Mouse (Mus musculus): ENCODE data around the gene Rnase9. TPM values are rescaled to one million over a fixed set of nuclear protein-coding genes. Genes with fewer than 3 reads are reported as not detected.

Rnase9 gene
- total and polyA plus RNA-seq, 3 experiments = not detected

- TF ChIP-seq ZC3H11A (IDR thresholded peaks at IDR 0.05; ENCODE audit: low read depth, low read length) = no peak
- TF ChIP-seq UBTF (IDR thresholded peaks at IDR 0.05; ENCODE audit: low read depth, low read length) = no peak
- TF ChIP-seq SMC3 (IDR thresholded peaks at IDR 0.05; ENCODE audit: low read depth, low read length) = no peak
- TF ChIP-seq POLR2A (IDR thresholded peaks at IDR 0.05; ENCODE audit: low read depth, low read length) = no peak
- no peak for TF ChIP-seq EP300 (IDR thresholded peaks at IDR 0.05; ENCODE audit: low read length)
- TF ChIP-seq RCOR1 (conservative IDR thresholded peaks at IDR 0.05; ENCODE audit: low read depth, low read length) = no peak
- dilution Hi-C loops (cut with MboI; ENCODE audit: extremely low pct_ligation_motif_present, extremely low pct_unique_long_range_greater_than_20kb, low sequenced_read_pairs) = no loop called here
- Histone ChIP-seq H3K4me1 (ENCODE audit: control insufficient read depth in 1 of 2, insufficient read depth in 2 of 2) (peaks cover 4 to 5% of the 10 kb centered on the region in 2 experiments; a peak in 1 of 4 replicates), H3K4me2 (ENCODE audit: insufficient read depth, low read depth, poor library complexity, severe bottlenecking) (no peak within 1 kb of the TSS), H3K9ac (ENCODE audit: insufficient read depth, low read depth) (no peak within 1 kb of the TSS), H3K27me3 (replicated peaks) (peaks cover 14% of the 10 kb centered on the region), H3K27ac (ENCODE audit: insufficient read depth, low read depth) (no peak within 1 kb of the TSS), H3K36me3 (replicated peaks in 1 of 2; ENCODE audit: control insufficient read depth in 1 of 2, insufficient read depth in 1 of 2, low read length in 1 of 2) (no peaks in the 10 kb centered on the region), H3K4me3 (replicated peaks in 1 of 3; ENCODE audit: low read depth in 2 of 3, low read length in 2 of 3, poor library complexity in 1 of 3) (no peak within 1 kb of the TSS), H3K9me3 (replicated peaks; ENCODE audit: low read length) (no peaks in the 10 kb centered on the region), H3K79me2 (replicated peaks; ENCODE audit: control insufficient read depth, extremely low read depth, insufficient read depth, poor library complexity, severe bottlenecking) (no peaks in the 10 kb centered on the region)
- no peak for DNase-seq (ENCODE audit: extremely low read depth)
- in situ Hi-C loops (cut with MboI; ENCODE audit: low pct_ligation_motif_present, low pct_unique_long_range_greater_than_20kb, low sequenced_read_pairs) = no loop called here
Measured at GRCm38 (mm10) chr14:51074335-51074734, 32.7 kb upstream of the Rnase9 start, which contains the start of gene Olfr750. Gene Olfr750, minus strand, starts transcription at chr14:51074435.

DNA sequence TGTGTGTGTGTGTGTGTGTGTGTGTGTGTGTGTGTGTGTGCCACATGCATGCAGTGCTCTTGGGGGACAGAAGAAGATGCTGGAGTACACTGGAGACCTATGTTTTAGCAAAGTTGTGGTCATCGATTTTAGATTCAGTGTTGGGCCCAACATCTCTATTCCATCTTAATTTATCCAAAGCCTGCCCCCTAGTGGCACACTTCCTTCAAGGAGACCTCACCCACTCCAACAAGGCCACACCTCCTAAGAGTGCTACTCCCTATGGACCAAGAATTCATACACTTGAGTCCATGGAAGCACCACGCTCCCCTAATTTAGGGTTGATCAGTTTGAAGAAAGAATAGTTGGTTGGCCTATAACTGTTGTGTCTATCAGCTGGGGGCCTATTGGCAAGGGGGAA is 27.9 kb upstream of the Rnase9 start:
- Histone ChIP-seq H3K36me3 (replicated peaks in 1 of 2; ENCODE audit: control insufficient read depth in 1 of 2, insufficient read depth in 1 of 2, low read length in 1 of 2) (no peaks in the 10 kb centered on the region), H3K4me1 (ENCODE audit: control insufficient read depth in 1 of 2, insufficient read depth in 2 of 2) (peaks cover 5% of the 10 kb centered on the region in 2 experiments; a peak in 2 of 4 replicates), H3K27me3 (replicated peaks) (peaks cover 10% of the 10 kb centered on the region), H3K27ac (ENCODE audit: insufficient read depth, low read depth) (no peak overlapping the region), H3K9me3 (replicated peaks; ENCODE audit: low read length) (no peaks in the 10 kb centered on the region), H3K9ac (ENCODE audit: insufficient read depth, low read depth) (no peak overlapping the region), H3K4me2 (ENCODE audit: insufficient read depth, low read depth, poor library complexity, severe bottlenecking) (no peak overlapping the region), H3K4me3 (replicated peaks in 1 of 3; ENCODE audit: low read depth in 2 of 3, low read length in 2 of 3, poor library complexity in 1 of 3) (no peak overlapping the region), H3K79me2 (replicated peaks; ENCODE audit: control insufficient read depth, extremely low read depth, insufficient read depth, poor library complexity, severe bottlenecking) (no peaks in the 10 kb centered on the region)
- TF ChIP-seq USF2 (conservative IDR thresholded peaks at IDR 0.05; ENCODE audit: low read depth, low read length) (no peak), IRF4 (IDR thresholded peaks at IDR 0.05; ENCODE audit: low read depth, low read length) (no peak), MEF2A (IDR thresholded peaks at IDR 0.05; ENCODE audit: borderline replicate concordance, low read depth, low read length) (no peak), HCFC1 (IDR thresholded peaks at IDR 0.05; ENCODE audit: low read depth, low read length) (no peak), CTCF (conservative IDR thresholded peaks at IDR 0.05 in 1 of 2, IDR thresholded peaks at IDR 0.05 in 1 of 2; ENCODE audit: low read depth in 2 of 2, low read length in 2 of 2) (peak; percentile 52 to 65), MXI1 (IDR thresholded peaks at IDR 0.05; ENCODE audit: low read depth, low read length) (no peak), CHD2 (IDR thresholded peaks at IDR 0.05; ENCODE audit: low read length) (no peak), BHLHE40 (IDR thresholded peaks at IDR 0.05; ENCODE audit: low read depth, low read length) (no peak), RAD21 (IDR thresholded peaks at IDR 0.05; ENCODE audit: low read depth, low read length) (peak; percentile 17), POLR2AphosphoS2 (IDR thresholded peaks at IDR 0.05; ENCODE audit: low read depth, low read length) (no peak), TCF12 (IDR thresholded peaks at IDR 0.05; ENCODE audit: low read depth, low read length) (no peak), ZC3H11A (IDR thresholded peaks at IDR 0.05; ENCODE audit: low read depth, low read length) (no peak), TBP (conservative IDR thresholded peaks at IDR 0.05; ENCODE audit: low read depth, low read length) (no peak), SMC3 (IDR thresholded peaks at IDR 0.05; ENCODE audit: low read depth, low read length) (peak; percentile 34), JUN (IDR thresholded peaks at IDR 0.05; ENCODE audit: insufficient read depth, low read depth, low read length) (no peak), POLR2A (IDR thresholded peaks at IDR 0.05; ENCODE audit: low read depth, low read length) (no peak), E2F4 (IDR thresholded peaks at IDR 0.05; ENCODE audit: insufficient replicate concordance, low read depth, low read length) (no peak), KAT2A (IDR thresholded peaks at IDR 0.05; ENCODE audit: insufficient replicate concordance, low read length) (no peak)
- DNase-seq (ENCODE audit: extremely low read depth) = peak; percentile 81
- in situ Hi-C loops (cut with MboI; ENCODE audit: low pct_ligation_motif_present, low pct_unique_long_range_greater_than_20kb, low sequenced_read_pairs) = loop anchor here (10.0 kb wide), 2 partner anchors 135 to 265 kb away; partner anchors contain the start of genes Ccnb1ip1, Parp2, Pip4p1 and Pnp
- dilution Hi-C loops (cut with MboI; ENCODE audit: extremely low pct_ligation_motif_present, extremely low pct_unique_long_range_greater_than_20kb, low sequenced_read_pairs) = no loop called here
